Mouse (Mus musculus) cerebellum, adult 9-10 months (tissue): ENCODE measurements at regions not wholly inside any gene's neighbourhood (a gene's known extent, or its start where the extent isn't known, plus 50 kb on each side); places are given as distances from the start of the nearest gene placed in this dataset.
A peak's percentile ranks its signal among the peaks of the same experiment; 100 is the strongest.

Source experiments
- DNase-seq: peaks from one replicate; pipeline ENCODE4 v3.0.0; 2022

DNA sequence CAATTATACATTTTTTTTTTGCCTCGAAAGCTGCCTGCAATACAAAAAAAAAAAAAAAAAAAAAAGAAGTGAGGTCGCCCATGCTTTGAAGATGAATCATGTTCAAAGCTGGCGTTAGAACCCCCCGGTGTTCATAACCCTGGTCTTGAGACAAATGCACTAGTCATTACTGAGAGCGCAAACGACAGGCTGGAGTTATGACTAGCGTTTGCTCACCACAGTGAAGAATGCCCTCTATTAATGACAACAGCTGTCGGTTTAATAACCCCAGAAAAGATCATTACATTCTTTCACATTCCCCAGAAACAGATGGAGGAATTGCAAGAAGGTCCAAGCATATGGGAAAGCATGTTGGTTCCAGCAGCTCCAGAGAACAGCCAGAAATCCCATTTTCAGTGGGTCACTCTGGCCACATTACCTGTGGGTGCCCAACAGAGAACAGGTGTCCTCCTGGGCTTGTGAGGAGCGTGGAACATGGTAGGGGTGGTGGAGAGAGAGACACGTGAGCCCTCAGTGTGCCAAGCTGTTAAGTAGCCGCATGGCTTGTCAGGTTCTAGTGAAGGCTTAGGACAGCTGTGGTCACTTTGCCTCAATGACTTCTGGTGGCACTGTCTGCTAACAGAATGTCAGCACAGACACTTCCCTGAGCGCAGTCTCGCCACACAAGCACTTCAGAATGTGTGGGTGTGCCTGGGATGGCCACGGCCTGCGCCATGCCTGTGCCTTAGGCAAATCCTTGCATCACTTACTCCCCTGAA is 60.4 kb downstream of the Aipl1 start:
- DNase-seq = no peak

DNA sequence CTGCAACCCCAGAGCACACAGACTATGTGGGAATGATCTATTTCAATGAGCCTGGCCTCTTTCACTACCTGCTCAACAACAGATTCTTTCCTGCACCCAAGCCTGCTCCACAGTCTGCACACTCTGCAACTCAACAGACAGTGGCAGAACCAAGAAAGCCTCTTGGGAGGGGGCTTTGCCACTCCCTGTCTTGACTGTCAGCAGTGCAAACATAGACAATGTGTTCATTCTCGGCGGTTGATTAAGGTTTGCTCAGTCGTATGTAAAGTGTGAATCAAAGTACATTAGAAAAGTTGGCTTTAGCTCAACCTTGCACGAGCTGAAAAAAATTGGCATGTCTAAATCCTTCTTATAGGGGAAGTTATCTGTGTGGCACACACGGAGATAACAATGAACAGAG is 66.0 kb downstream of the Aipl1 start:
- DNase-seq = no peak

DNA sequence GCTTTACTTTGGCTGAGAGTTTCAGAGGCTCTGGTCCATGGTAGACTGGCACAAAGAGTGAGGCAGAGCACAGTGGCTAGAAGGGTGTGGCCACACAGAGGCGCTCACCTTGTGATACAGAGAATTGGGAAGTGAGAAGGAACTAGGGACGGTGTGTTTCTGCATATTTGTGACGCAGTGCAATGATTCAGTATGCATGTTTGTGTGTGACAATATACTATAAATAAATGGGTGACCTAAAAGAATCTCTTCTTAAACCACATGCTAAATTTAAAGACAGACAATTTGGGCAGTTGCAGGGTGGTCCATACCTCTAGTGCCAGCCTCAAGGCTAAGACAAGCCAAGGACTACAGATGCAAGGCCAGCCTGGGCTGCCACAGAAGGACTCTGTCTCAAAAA is 75.0 kb downstream of the Aipl1 start:
- DNase-seq = no peak

DNA sequence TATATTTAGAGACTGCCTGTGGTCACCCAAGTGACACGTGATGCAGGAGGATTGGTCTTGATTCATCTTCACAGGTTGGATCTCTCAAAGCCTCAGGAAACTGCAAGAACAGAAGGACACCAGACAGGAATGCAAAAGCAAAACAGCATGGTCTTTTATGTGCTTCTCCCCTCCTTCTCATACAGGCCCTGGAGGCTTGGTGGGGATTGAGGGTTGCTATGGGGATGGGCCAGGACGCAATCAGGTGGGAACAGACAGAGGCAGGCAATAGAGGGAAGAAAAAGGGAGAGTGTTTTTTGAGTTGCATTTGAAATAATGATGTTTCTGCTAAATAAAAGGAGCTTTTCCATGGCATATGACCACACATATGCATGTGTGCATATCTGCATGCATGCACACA is 84.8 kb downstream of the Aipl1 start:
- no peak for DNase-seq

DNA sequence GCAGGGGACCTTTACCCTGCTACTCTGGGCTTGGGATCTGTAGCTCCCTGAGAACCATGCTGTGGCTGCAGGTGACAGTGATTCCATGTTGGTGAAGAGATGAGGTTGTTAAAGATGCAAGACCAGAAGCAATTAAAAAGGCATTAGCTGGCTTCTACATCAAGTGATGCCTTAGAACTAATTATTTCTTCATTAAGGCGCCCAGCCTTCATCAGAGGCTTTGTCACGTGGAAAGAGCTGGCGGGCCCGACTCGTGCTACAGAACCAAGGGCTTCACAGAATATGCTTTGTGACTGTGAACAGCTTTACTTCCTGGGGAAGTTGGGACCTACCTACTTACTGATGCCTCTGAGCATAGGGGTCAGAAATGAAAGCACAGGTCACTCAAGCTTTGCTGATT is 90.1 kb downstream of the Aipl1 start:
- no peak for DNase-seq

DNA sequence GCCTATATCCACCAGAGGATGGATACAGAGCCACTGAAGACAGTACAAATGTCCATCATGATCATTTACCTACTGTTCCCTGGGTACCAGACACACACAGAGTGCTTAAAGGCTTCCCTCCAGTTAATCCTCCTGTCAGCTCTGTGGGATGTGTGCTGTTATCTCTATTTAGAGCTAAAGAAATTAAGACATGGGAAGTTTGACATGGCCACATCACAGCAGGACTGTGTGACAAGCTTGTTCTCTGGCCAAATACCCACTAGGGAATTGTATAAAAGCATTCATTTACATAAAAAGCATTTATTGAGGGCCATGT is 92.3 kb downstream of the Aipl1 start:
- no peak for DNase-seq

DNA sequence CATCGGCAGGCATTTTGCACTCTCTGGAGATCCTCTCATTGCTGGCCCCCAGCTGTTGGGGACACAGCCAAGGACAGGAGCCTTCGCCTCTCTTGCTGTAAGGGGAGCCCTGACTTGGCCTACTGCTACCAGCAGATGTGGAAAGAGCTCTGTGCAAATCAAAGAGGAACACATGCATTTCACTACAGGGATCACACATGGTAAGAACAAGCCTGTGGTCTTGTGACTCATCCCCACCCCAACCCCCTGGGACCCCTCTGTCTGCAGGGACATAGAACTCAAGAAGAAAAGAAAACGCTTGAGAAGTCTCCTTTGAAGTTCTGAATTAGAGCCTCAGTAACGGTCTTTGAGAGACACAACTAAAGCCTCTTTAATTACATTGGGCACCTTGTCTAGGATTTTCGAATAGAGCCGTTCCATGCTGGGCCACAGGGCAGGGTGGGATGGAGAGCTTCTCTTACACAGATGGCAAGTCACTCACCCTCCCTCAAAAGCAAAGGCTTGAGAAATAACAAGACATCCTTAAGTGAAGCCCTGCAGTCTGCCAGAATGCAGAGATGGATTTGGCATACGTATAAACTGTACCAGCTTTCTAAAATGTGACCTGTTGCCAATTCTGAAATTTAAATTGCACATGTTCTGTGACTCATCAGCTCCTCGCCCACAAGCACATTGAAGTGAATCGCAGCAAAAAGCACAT is 92.8 kb downstream of the Aipl1 start:
- DNase-seq = no peak

DNA sequence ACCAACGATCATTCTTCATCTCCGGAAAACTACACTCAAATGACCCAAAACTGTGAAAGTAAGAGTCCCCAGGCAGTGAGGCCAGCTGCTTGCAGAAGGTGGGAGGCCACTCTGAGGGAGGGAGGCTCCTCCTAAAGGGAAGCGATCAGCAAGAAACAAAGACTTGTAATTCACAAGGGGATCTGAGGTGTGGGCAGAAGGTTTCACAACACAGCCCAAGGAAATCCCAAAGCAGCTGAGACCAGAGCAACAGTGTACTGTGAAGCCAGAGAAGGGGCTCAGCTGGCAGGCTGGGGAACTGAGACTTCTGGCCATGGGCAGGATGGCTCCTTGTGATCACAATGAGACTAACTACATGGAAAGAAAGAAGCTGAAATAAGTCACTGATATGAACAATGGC is 93.8 kb downstream of the Aipl1 start:
- DNase-seq = no peak

DNA sequence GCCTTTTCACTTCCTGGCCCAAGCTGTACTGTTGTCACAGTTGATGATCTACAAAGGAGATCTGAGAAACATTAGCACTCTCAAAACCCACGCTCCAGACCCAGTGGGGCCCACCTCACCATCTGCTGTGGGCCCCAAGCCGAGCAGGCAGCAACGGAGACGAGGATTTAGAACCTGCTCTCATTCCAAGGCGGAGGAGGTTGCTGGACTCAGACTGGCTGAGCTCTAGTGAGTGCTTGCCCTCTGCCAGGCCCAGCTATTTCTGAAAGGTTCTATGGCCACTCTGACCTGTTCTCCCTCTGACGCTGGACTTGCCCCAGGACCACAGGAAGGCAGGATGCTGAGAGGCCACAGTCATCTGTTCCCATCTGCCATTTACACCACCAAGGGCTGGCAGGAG is 98.2 kb downstream of the Aipl1 start:
- DNase-seq = peak; percentile 96

DNA sequence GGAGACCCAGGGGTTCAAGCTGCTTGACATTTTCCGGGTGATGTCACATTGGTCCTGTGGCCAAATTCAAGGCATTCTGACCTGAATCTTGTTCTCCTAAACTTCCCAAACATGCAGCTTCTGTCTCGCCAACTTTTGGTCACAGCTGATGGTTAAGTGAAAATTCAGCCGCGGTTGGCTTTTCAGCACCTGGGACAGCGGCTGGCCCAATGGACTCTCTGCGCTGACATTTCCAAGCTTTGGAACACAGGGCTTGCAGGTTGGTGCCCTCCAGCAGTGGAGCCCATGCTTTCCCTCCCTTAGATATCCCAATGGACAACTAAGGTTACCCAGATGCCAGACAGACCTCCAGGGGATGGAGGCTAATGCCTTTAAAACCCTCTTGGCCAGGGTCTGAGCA is 100.2 kb downstream of the Aipl1 start:
- DNase-seq = no peak

DNA sequence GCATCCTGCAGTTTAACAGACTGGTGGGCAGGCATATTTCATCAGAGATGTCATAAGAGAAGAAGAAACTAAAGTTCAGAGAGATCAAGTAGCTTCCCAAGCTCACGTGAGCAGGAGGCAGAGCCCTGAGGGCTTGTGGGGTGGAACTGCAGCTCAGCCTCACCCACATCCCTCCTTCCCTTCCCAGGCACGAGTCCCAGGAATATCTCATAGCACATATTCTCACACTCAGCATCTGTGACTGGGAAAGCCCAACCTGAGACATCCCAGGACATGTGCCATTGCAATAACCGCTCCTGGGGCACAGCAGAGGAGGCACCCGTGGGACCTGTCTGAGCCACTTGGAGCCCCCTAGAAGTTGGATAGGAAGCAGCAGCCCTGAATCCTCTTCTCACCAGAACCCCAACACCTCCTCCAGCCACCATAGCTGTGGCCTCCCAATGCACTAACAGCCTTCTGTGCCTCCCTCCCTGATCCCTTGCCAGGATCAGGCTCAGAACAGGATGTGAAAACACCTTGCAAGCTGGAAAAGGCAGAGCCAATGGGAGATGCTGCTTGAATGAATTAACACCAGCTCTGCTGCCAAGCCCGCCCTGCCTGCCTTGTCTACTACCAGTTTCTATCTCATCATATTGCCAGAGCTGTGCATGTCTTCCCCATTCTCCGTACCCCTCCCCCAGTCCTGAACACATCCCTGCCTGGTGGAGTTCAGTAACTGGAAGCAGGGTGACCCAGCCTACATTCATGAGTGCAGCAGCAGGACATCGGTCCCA is 107.4 kb downstream of the Aipl1 start:
- DNase-seq = no peak

DNA sequence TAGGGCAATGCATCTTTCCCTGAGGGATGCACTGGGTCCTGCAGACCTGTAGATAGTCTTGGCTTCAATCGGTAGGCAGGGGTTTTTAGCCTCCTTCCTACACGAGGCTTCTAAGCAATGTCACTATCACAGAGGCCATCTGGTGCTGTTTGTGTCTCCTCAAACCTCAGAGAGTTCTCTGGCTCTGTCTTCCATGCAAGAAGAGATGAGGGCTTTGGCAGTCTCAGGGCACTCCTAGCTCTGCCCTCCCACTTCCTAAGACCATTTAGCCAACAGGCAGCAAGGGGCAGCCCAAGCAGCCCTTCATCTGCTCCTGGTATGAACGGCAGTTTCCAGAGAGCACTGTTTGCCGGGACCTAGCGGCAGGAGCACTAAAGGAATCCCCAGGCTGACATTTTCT is 122.6 kb downstream of the Aipl1 start:
- peak; percentile 43 for DNase-seq

DNA sequence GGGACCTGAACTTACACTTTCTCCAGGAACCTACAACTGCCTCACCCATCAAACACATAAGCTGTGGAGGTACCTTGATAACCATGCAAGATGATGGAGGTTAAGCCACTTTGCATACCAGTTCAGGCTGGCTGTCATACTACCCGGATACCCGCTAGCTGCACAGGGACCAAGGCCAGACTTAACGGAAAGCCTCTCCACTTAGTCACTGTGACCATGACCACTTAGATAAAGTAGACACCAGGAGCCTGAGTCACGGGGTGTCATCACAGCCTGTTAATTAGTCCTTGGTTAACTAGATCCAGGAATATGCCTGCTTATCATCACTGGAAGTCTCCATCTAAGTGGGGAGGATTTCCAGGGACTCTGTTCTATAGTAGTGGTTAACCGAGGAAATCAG is 124.7 kb downstream of the Aipl1 start:
- no peak for DNase-seq

DNA sequence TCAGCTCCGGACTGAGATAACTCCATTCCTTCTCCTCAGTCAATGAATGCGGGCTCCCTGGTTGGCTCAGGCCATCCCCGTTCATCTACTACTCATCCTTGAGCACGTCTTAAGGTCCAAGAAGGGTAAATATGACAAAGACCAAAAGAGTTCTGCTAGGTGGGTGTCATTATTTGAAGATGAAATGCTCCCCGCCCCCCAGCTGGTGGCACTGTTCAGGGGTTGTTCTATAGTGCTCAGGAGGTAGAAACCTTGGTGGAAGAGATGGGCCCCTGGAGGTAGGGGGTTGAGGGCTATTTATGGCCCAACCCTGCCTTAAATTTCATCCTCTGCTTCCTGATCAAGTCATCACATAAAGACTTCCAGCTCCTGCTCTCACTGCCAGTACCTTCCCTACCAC is 126.0 kb downstream of the Aipl1 start:
- no peak for DNase-seq

DNA sequence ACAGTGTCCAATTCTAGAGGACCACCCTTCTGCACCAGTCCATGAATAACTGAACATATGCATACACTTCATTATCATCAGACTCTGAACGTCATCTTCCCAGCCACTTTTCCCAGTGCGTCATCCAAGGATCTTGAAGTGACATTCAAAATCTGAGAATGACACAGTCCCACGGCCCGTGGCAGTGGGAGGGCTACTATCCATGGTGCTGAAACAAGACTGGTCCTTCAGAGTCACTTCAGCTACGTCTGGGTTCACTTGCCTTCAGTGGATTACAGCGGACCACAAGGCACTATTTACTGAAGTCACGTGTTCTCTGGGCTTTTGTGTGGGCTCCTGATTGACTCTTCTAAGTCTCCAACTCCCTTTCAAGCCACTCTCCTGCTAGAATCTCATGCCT is 128.7 kb downstream of the Aipl1 start:
- no peak for DNase-seq

DNA sequence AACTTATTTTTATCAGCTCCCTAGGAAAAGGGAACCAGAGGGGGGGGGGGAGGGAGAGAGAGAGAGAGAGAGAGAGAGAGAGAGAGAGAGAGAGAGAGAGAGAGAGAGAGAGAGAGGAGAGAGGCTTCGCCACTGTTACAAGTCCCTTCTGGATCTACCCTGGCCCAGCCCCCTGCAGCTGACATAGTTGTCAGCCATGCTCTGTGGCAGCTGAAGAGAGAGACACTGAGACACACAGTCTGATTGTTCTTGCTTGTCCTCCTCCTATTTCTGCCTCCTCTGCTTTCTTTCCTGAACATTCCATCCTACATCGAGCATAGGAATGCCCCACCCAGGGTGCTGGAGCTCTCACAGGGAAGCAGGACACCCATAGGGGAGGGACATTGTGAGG is 134.3 kb downstream of the Aipl1 start:
- DNase-seq = no peak

DNA sequence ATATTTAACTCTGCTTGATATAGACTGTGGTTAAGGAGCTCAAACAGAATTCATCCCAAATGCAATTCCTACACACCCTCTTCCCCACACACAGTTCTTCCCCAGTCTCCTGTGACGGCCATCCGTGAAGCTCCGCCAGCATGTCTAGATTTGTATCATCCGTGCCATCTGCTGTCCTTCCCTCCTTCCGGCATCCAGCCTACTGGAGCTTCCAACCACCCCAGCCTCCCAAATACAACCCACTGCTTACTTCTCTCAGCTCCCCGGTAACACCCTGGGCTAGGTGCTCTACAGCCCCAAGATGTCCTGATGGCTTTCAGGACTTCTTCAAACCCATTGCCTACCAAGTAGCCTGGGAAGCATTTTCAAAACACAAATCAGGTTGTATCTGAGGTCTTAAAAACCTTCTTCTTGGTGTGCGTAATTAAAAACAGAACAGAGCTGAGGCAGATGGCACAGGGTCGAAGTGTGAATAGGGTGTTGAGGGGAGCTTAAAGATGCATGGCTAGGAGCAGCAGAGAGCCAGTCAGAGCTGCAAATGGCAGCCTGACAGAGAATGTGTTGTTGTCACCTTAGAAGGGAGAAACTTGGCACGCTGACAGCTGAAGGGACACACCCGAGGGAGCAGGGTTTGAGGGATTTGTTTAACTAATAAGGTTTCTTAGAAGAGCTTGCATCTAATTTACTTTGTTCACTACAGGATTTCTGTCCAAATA is 134.8 kb downstream of the Aipl1 start:
- peak; percentile 82 for DNase-seq

DNA sequence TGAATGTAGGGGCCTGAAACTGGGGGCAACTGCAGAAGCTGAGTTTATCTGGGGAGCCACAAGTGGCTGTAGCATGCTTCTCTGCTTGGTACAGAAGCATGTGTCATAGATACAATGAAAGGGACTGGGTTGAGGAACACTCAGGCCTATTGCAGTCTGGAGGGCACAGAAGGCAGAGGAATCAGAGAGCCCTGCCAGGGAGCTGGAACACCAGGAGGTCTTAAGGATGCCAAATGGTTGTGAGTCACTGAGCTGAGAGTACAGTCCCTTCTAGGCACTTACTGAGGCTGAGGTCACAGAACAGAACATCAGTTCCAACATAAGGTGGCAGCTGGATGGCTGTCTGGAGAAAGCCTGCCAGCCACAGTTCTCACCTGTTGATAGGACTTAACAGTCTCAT is 136.5 kb downstream of the Aipl1 start:
- DNase-seq = peak; percentile 63

DNA sequence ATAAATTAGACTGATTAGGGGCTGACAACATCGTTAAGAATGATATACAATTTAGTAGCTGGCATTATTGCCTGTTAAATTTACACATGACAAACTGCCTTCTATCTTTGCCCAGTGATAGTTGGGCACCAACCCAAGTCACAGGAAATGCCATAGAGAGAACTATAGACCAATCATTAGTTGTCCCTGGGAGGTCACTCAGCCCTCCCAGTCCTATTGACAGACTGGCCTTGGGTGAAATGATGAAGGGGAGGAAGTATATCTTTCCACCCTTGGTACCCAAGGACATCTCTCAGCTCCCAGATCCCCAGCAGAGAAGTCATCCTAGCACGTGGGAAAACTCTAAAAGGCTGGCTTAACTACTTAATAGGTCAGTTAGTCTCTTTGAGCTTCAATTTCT is 139.8 kb downstream of the Aipl1 start:
- no peak for DNase-seq

DNA sequence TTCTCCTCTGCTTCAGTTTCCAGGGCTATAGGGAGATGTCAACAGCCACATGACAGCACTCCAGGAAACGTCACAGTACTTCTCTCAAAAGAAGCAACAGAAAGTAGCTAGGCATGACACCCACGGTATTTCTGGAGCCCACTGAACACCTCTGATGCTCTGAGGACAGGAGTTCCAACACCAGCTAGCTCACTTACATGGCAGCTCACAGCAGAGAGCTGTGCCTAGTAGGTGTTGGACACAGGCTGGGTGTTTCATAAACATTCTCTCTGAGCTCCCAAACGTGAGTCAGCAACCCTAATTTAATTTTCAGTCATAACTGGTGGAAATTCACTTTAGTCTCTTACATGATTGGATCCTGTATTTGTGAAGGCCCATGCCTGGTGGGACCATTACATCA is 140.2 kb downstream of the Aipl1 start:
- no peak for DNase-seq

DNA sequence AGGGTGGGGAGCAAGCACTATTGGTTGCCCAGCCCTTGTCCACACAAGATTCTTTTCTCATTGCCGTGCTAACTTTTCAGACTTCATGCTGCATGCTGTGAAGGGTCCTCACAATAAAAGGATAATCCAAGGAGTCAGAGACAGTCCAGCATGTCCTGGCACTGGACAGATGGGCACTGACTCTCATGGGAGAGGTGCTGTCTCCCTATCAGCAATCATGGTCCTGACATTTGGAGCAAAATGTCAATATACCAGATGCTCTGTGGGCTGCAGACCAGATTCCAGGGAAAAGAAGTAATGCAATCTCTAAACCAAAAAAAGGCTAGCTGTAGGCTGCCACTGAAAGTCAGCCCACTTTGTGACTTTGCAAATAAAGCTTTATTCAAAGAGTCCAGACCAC is 141.5 kb downstream of the Wscd1 start:
- DNase-seq = peak; percentile 30

DNA sequence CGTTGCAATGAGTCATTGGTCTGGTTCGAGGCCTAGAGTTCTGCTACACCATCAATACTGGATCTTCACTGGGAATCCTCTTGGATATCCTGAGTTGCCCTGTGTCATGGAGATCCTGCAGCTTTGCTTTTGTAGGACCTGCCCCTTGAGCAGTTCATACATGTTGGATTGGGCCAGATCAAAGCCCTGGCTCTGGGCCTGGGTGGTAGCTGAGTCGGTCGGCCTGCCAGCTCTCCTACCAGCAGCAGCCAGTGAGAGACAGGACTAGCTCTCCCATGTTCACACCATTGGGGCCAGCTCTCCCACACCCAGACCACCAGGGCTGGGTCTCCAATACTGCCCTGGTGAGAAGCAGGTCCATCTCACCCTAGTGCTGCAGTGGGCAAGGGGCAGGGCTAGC is 139.4 kb downstream of the Wscd1 start:
- no peak for DNase-seq

DNA sequence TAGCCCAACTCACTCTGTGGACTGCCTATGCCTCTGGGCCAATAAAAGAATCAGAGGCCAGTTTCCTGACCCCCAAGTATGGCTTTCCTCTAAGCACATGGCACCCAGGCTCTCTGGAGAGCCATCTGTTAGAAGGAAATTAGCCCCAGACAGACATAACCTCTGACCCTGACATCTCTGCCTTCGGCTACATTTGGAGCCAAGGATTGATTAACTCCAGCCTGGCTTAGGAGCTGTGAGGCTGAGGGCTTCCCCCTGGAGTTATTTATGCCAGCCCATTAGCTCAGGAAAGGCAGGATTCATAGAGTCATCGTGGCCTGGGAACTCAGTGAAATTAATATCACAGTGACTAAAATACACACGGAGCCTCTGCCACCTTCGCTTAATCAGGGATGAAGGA is 137.5 kb downstream of the Wscd1 start:
- DNase-seq = no peak

DNA sequence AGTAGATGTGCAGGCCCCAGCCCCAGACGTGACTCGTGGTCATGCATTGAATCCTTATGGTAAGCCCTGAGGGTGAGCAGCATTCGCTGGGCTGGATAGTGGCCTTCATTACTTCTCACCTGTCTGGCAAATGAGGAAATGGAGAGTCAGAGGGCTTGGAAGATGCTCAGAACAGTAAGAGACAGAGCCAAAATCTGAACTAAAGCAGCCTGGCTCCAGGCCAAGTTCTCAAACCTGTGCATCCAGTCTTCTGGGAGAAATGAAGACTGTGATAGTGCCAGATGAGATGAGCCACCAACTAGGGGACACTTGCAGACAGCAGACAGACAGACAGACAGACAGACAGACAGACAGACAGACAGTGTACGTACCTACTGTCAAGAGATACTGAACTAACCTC is 137.1 kb downstream of the Wscd1 start:
- DNase-seq = peak; percentile 52
